Mouse (Mus musculus) kidney, adult 11 months (tissue): ENCODE results near the gene Cacna1g.
A peak's percentile ranks its signal among the peaks of the same experiment; 100 is the strongest.

Source experiments
- DNase-seq: peaks from one replicate; pipeline ENCODE4 v3.0.0; 2022

Cacna1g gene

GRCm38 (mm10) chr11:94477651-94478050 lies 3.7 kb upstream of the Cacna1g start:
- no peak for DNase-seq

GRCm38 (mm10) chr11:94475722-94476121 lies 1.7 kb upstream of the Cacna1g start:
- peak; percentile 37 for DNase-seq

- no peak for DNase-seq
Observed at GRCm38 (mm10) chr11:94474544-94474910, 529 bp upstream of the Cacna1g start.

GRCm38 (mm10) chr11:94472916-94473706 lies 887 bp downstream of the Cacna1g start:
- no peak for DNase-seq

GRCm38 (mm10) chr11:94472585-94472915 lies 1.4 kb downstream of the Cacna1g start:
- DNase-seq = no peak

GRCm38 (mm10) chr11:94471740-94472584 lies 2.0 kb downstream of the Cacna1g start:
- DNase-seq = no peak

GRCm38 (mm10) chr11:94470391-94470790 lies 3.6 kb downstream of the Cacna1g start:
- DNase-seq = no peak

- DNase-seq = no peak
Observed at GRCm38 (mm10) chr11:94469136-94470064, 4.6 kb downstream of the Cacna1g start.

- DNase-seq = no peak
Observed at GRCm38 (mm10) chr11:94468582-94469064, 5.4 kb downstream of the Cacna1g start.

- no peak for DNase-seq
Observed at GRCm38 (mm10) chr11:94466333-94466855, 7.6 kb downstream of the Cacna1g start.

GRCm38 (mm10) chr11:94464170-94464569 lies 9.8 kb downstream of the Cacna1g start:
- peak; percentile 58 for DNase-seq

GRCm38 (mm10) chr11:94461856-94462255 lies 12.1 kb downstream of the Cacna1g start:
- peak; percentile 74 for DNase-seq

GRCm38 (mm10) chr11:94457001-94457400 lies 17.0 kb downstream of the Cacna1g start:
- DNase-seq = no peak

GRCm38 (mm10) chr11:94456347-94456746 lies 17.7 kb downstream of the Cacna1g start:
- DNase-seq = no peak

GRCm38 (mm10) chr11:94455161-94455820 lies 18.7 kb downstream of the Cacna1g start:
- no peak for DNase-seq

- DNase-seq = no peak
Observed at GRCm38 (mm10) chr11:94454756-94455155, 19.2 kb downstream of the Cacna1g start.

GRCm38 (mm10) chr11:94451091-94451773 lies 22.8 kb downstream of the Cacna1g start:
- no peak for DNase-seq

- DNase-seq = no peak
Observed at GRCm38 (mm10) chr11:94449886-94450285, 24.1 kb downstream of the Cacna1g start.

GRCm38 (mm10) chr11:94449239-94449638 lies 24.8 kb downstream of the Cacna1g start:
- no peak for DNase-seq

GRCm38 (mm10) chr11:94447017-94447416 lies 27.0 kb downstream of the Cacna1g start:
- DNase-seq = no peak

- peak; percentile 75 for DNase-seq
Observed at GRCm38 (mm10) chr11:94445300-94445699, 28.7 kb downstream of the Cacna1g start.
